Mouse (Mus musculus): ENCODE results near the gene Zdhhc18. TPM values are rescaled to one million over a fixed set of nuclear protein-coding genes. Genes with fewer than 3 reads are reported as not detected.

Zdhhc18 gene
- polyA plus RNA-seq, 1 experiment from 2014 or later = 7.0 TPM

GRCm38 (mm10) chr4:133674331-133674695 is 24.4 kb upstream of the Zdhhc18 start:
- Histone ChIP-seq H3K27ac (replicated peaks) (peak overlapping the region; percentile 99), H3K9me3 (replicated peaks) (no peaks in the 10 kb centered on the region), H3K27me3 (replicated peaks) (no peaks in the 10 kb centered on the region), H3K4me3 (replicated peaks) (no peak overlapping the region), H3K4me1 (peaks cover 56% of the 10 kb centered on the region), H3K9ac (replicated peaks) (no peak overlapping the region), H3K4me2 (peak overlapping the region; percentile 81; the same call in 1 of the 2 replicates), H3K36me3 (peaks cover 6% of the 10 kb centered on the region; the same call in 1 of the 2 replicates)
- 69% methylated on average over 8 of the region's 8 CpGs for WGBS
- ATAC-seq (ENCODE audit: low FRiP score) = no peak

GRCm38 (mm10) chr4:133673666-133674330 is 23.8 kb upstream of the Zdhhc18 start:
- no peaks in the 10 kb centered on the region for H3K27me3 ChIP-seq (replicated peaks)
- peak overlapping the region; percentile 81 for H3K4me2 ChIP-seq
- WGBS = 33% methylated on average over 10 of the region's 10 CpGs
- H3K27ac ChIP-seq (replicated peaks) = peak overlapping the region; percentile 99
- H3K9ac ChIP-seq (replicated peaks) = no peak overlapping the region
- H3K36me3 ChIP-seq = peaks cover 4% of the 10 kb centered on the region; the same call in 1 of the 2 replicates
- H3K9me3 ChIP-seq (replicated peaks) = no peaks in the 10 kb centered on the region
- no peak for ATAC-seq (ENCODE audit: low FRiP score)
- peak overlapping the region; percentile 80; the same call in 1 of the 2 replicates for H3K4me3 ChIP-seq (replicated peaks)
- H3K4me1 ChIP-seq = peaks cover 61% of the 10 kb centered on the region

GRCm38 (mm10) chr4:133672845-133673647 is 23.1 kb upstream of the Zdhhc18 start:
- ATAC-seq (ENCODE audit: low FRiP score) = no peak
- Histone ChIP-seq H3K9ac (replicated peaks) (peak overlapping the region; percentile 86), H3K27me3 (replicated peaks) (no peaks in the 10 kb centered on the region), H3K27ac (replicated peaks) (peak overlapping the region; percentile 99), H3K36me3 (no peaks in the 10 kb centered on the region), H3K4me3 (replicated peaks) (peak overlapping the region; percentile 80), H3K9me3 (replicated peaks) (no peaks in the 10 kb centered on the region), H3K4me1 (peaks cover 65% of the 10 kb centered on the region), H3K4me2 (peak overlapping the region; percentile 81)
- 1% methylated on average over 24 of the region's 24 CpGs for WGBS

GRCm38 (mm10) chr4:133671881-133672844 is 22.2 kb upstream of the Zdhhc18 start, which contains the start of gene Pigv:
Gene Pigv (minus strand): TSS chr4:133672647.
- peak; percentile 90 for ATAC-seq (ENCODE audit: low FRiP score)
- peak within 1 kb of the TSS; percentile 99 for H3K27ac ChIP-seq (replicated peaks)
- peak within 1 kb of the TSS; percentile 86 for H3K9ac ChIP-seq (replicated peaks)
- under 1% methylated on average over 76 of the region's 76 CpGs for WGBS
- peaks cover 65% of the 10 kb centered on the region for H3K4me1 ChIP-seq
- no peaks in the 10 kb centered on the region for H3K36me3 ChIP-seq
- no peaks in the 10 kb centered on the region for H3K9me3 ChIP-seq (replicated peaks)
- peak within 1 kb of the TSS; percentile 81 for H3K4me2 ChIP-seq
- H3K27me3 ChIP-seq (replicated peaks) = no peaks in the 10 kb centered on the region
- peak within 1 kb of the TSS; percentile 80 for H3K4me3 ChIP-seq (replicated peaks)

GRCm38 (mm10) chr4:133671184-133671880 is 21.4 kb upstream of the Zdhhc18 start:
- Histone ChIP-seq H3K27ac (replicated peaks) (peak overlapping the region; percentile 99), H3K9ac (replicated peaks) (peak overlapping the region; percentile 86), H3K4me3 (replicated peaks) (peak overlapping the region; percentile 80), H3K9me3 (replicated peaks) (no peaks in the 10 kb centered on the region), H3K36me3 (0 out of 2 replicates have a peak, but pooled peaks cover 3% of the 10 kb centered on the region), H3K4me1 (peaks cover 60% of the 10 kb centered on the region), H3K4me2 (peak overlapping the region; percentile 81), H3K27me3 (replicated peaks) (no peaks in the 10 kb centered on the region)
- WGBS = 3% methylated on average over 13 of the region's 13 CpGs
- ATAC-seq (ENCODE audit: low FRiP score) = no peak

GRCm38 (mm10) chr4:133669652-133670210 is 19.8 kb upstream of the Zdhhc18 start:
- H3K4me1 ChIP-seq = peaks cover 66% of the 10 kb centered on the region
- H3K4me3 ChIP-seq (replicated peaks) = no peak overlapping the region
- 0 out of 2 replicates have a peak, but pooled peaks cover 3% of the 10 kb centered on the region for H3K36me3 ChIP-seq
- 71% methylated on average over 6 of the region's 6 CpGs for WGBS
- ATAC-seq (ENCODE audit: low FRiP score) = no peak
- H3K27ac ChIP-seq (replicated peaks) = peak overlapping the region; percentile 8; the same call in 1 of the 2 replicates
- no peaks in the 10 kb centered on the region for H3K9me3 ChIP-seq (replicated peaks)
- no peaks in the 10 kb centered on the region for H3K27me3 ChIP-seq (replicated peaks)
- H3K4me2 ChIP-seq = no peak overlapping the region
- no peak overlapping the region for H3K9ac ChIP-seq (replicated peaks)

GRCm38 (mm10) chr4:133668537-133668936 is 18.6 kb upstream of the Zdhhc18 start:
- Histone ChIP-seq H3K27me3 (replicated peaks) (no peaks in the 10 kb centered on the region), H3K9ac (replicated peaks) (no peak overlapping the region), H3K36me3 (0 out of 2 replicates have a peak, but pooled peaks cover 3% of the 10 kb centered on the region), H3K4me1 (peaks cover 57% of the 10 kb centered on the region), H3K9me3 (replicated peaks) (no peaks in the 10 kb centered on the region), H3K27ac (replicated peaks) (no peak overlapping the region), H3K4me3 (replicated peaks) (no peak overlapping the region), H3K4me2 (no peak overlapping the region)
- no peak for ATAC-seq (ENCODE audit: low FRiP score)
- WGBS = 47% methylated on average over 3 of the region's 3 CpGs

- no peaks in the 10 kb centered on the region for H3K9me3 ChIP-seq (replicated peaks)
- H3K4me2 ChIP-seq = no peak overlapping the region
- no peak overlapping the region for H3K9ac ChIP-seq (replicated peaks)
- H3K27ac ChIP-seq (replicated peaks) = no peak overlapping the region
- H3K36me3 ChIP-seq = 0 out of 2 replicates have a peak, but pooled peaks cover 5% of the 10 kb centered on the region
- H3K4me3 ChIP-seq (replicated peaks) = no peak overlapping the region
- WGBS = 95% methylated on average over 6 of the region's 6 CpGs
- H3K4me1 ChIP-seq = peaks cover 43% of the 10 kb centered on the region
- no peak for ATAC-seq (ENCODE audit: low FRiP score)
- H3K27me3 ChIP-seq (replicated peaks) = no peaks in the 10 kb centered on the region
Observed at GRCm38 (mm10) chr4:133666199-133666598, 16.2 kb upstream of the Zdhhc18 start.

GRCm38 (mm10) chr4:133665118-133665517 is 15.2 kb upstream of the Zdhhc18 start:
- H3K27me3 ChIP-seq (replicated peaks) = no peaks in the 10 kb centered on the region
- 0 out of 2 replicates have a peak, but pooled peaks cover 5% of the 10 kb centered on the region for H3K36me3 ChIP-seq
- WGBS = 48% methylated on average over 11 of the region's 11 CpGs
- H3K9me3 ChIP-seq (replicated peaks) = no peaks in the 10 kb centered on the region
- H3K9ac ChIP-seq (replicated peaks) = no peak overlapping the region
- peak overlapping the region; percentile 62 for H3K27ac ChIP-seq (replicated peaks)
- peak; percentile 51; the same call in 1 of the 2 replicates for ATAC-seq (ENCODE audit: low FRiP score)
- H3K4me1 ChIP-seq = peaks cover 44% of the 10 kb centered on the region
- peak overlapping the region; percentile 13; the same call in 1 of the 2 replicates for H3K4me2 ChIP-seq
- H3K4me3 ChIP-seq (replicated peaks) = no peak overlapping the region

- no peak overlapping the region for H3K27ac ChIP-seq (replicated peaks)
- no peak overlapping the region for H3K4me3 ChIP-seq (replicated peaks)
- no peaks in the 10 kb centered on the region for H3K27me3 ChIP-seq (replicated peaks)
- 87% methylated on average over 8 of the region's 8 CpGs for WGBS
- H3K9ac ChIP-seq (replicated peaks) = no peak overlapping the region
- H3K36me3 ChIP-seq = 0 out of 2 replicates have a peak, but pooled peaks cover 5% of the 10 kb centered on the region
- H3K9me3 ChIP-seq (replicated peaks) = no peaks in the 10 kb centered on the region
- peaks cover 43% of the 10 kb centered on the region for H3K4me1 ChIP-seq
- no peak overlapping the region for H3K4me2 ChIP-seq
- no peak for ATAC-seq (ENCODE audit: low FRiP score)
Observed at GRCm38 (mm10) chr4:133662945-133663344, 13.0 kb upstream of the Zdhhc18 start.

Data from neural tube, embryonic 15.5 days (tissue).